Mouse (Mus musculus) cortical plate, adult 2 months (tissue): ENCODE data around the gene Bcdin3d.

Experiments
- CTCF ChIP-seq: fragments of 200-500 bp; IDR thresholded peaks from 2 replicates; pipeline ENCODE4 v1.5.1; 2011; ENCODE audit warnings: mild to moderate bottlenecking, control low read depth, low read length; ENCODE audit not compliant: insufficient read depth; ENCODE audit errors: extremely low read depth
- POLR2A ChIP-seq: fragments of 200-500 bp; IDR thresholded peaks from 2 replicates; pipeline ENCODE4 v1.6.1; 2011; ENCODE audit warnings: mild to moderate bottlenecking, low read length, control low read depth; ENCODE audit not compliant: insufficient read depth; ENCODE audit errors: extremely low read depth

GRCm38 (mm10) chr15:99423884-99424283, 50.6 kb downstream of the Bcdin3d start:
- no peak for TF ChIP-seq CTCF
- TF ChIP-seq POLR2A = no peak
